Mouse (Mus musculus): Measurements from ENCODE around the gene Gldc. TPM values are rescaled to one million over a fixed set of nuclear protein-coding genes. Genes with fewer than 3 reads are reported as not detected.

Gene Gldc
- polyA plus RNA-seq, 1 experiment from 2014 or later, result 1.4 TPM

DNA sequence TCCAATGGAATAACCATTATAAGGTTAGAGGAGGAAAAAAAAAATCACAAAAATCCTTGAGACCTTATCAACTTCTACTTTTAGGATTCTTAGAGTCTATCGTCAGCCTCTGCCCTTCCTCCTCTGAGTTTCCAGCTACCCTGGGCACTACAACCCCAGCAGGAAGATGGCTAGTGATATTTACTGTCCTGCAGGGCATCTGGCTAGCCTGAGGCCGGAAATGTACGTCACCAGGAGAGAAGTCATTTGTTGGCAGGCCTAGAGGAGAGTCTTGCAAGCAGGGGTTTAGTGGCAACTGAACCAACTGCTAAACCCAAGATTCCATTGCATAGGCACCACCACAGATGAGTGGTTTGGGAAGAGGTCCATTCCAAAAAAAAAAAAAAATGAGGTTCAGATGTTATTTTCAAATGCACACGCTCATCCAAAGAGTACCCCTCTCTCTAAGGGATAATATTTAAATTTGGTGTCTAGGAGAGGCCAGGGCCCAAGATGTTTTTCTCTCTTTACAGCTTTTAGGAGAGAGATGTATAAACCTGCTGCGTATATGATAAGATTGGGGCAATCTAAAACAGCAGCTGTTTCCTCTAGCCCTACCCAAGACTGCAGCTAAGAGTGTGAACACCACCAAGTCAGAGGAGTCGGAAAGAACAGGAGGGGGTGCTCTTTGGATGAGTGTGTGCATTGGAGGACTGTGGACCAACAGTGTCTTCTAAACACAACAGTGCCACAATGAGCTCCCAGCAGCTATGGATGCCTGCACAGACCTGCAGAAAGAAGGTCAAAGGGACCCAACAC lies 70.0 kb downstream of the Gldc start:
- no peak overlapping the region for H3K9ac ChIP-seq

DNA sequence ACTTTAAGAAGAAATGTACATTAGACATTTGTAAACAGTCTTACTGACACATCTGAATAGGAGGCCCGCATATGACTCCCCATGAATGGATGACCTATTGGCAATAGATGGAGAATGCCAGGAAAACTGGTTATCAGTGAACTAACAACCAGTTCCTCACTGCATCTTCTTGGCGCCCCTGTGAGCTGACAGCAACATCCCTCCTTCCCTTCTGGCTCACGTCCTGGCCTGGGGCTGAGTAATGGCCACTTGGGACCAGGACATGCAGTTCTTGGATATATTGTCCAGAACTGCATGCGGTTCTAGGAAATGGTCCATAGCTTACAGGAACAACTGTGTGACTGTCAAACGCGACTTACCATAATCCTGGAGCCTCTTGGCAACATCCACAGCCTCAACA lies 72.6 kb downstream of the Gldc start:
- Histone ChIP-seq H3K27ac (replicated peaks) (no peak overlapping the region), H3K4me2 (no peak overlapping the region), H3K9me3 (0 out of 2 replicates have a peak, but pooled peaks cover 7% of the 10 kb centered on the region), H3K9ac (no peak overlapping the region), H3K4me3 (no peak overlapping the region), H3K27me3 (replicated peaks) (no peaks in the 10 kb centered on the region), H3K36me3 (peaks cover 30% of the 10 kb centered on the region), H3K4me1 (no peaks in the 10 kb centered on the region)
- ATAC-seq (ENCODE audit: extremely low read depth, insufficient number of reproducible peaks, low FRiP score, low TSS enrichment), result no peak
- 60% methylated on average over 6 of the region's 6 CpGs for WGBS

More for the DNA sequence above, 70.0 kb downstream of the Gldc start:
- no peaks in the 10 kb centered on the region for H3K9me3 ChIP-seq
- WGBS, result 64% methylated on average over 6 of the region's 6 CpGs
- no peak for ATAC-seq (ENCODE audit: extremely low read depth, insufficient number of reproducible peaks, low FRiP score, low TSS enrichment)
- H3K36me3 ChIP-seq, result peaks cover 4% of the 10 kb centered on the region
- no peaks in the 10 kb centered on the region for H3K4me1 ChIP-seq
- no peak overlapping the region for H3K4me2 ChIP-seq
- H3K27ac ChIP-seq (replicated peaks), result no peak overlapping the region
- H3K27me3 ChIP-seq (replicated peaks), result no peaks in the 10 kb centered on the region
- no peak overlapping the region for H3K4me3 ChIP-seq

DNA sequence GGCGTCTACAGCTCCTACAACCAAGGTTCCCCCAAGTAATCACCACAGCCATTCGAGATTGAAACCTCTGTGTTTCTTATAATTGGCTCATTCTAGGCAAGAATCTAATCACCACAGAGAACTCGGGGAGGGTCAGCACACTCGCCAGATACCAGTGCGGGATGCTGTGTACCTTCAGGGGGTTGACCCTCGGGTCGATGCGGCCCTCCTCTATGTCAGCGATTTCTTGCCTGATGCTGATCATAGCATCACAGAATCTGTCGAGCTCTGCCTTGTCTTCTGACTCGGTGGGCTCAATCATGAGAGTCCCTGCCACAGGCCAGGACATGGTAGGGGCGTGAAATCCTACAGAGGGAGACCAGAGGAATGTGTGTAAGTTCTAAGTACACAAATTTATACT lies 74.7 kb downstream of the Gldc start:
- no peak overlapping the region for H3K9ac ChIP-seq
- H3K9me3 ChIP-seq, result 0 out of 2 replicates have a peak, but pooled peaks cover 7% of the 10 kb centered on the region
- no peak overlapping the region for H3K27ac ChIP-seq (replicated peaks)
- H3K4me1 ChIP-seq, result no peaks in the 10 kb centered on the region
- H3K27me3 ChIP-seq (replicated peaks), result no peaks in the 10 kb centered on the region
- H3K4me3 ChIP-seq, result no peak overlapping the region
- no peak for ATAC-seq (ENCODE audit: extremely low read depth, insufficient number of reproducible peaks, low FRiP score, low TSS enrichment)
- H3K4me2 ChIP-seq, result no peak overlapping the region
- 89% methylated on average over 12 of the region's 12 CpGs for WGBS
- H3K36me3 ChIP-seq, result peaks cover 51% of the 10 kb centered on the region

DNA sequence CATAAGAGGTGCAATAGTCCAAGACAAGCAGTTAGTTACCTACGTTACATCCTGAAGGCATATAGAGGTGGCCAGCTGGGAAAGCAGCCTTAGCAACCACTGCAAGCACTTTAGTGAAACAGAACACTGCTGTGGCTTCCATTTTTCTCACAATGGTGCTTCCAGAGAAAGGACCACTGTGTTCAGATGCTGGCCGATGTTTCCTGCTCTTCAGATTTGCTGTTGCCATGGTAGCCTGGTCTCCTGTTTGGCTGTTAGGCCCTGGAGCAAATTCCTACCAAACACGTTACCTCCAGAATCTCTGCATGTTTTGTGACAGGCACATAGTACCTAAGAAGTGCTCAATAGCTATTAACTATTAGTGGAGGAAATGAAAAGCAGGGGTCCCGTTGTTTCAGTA lies 78.2 kb downstream of the Gldc start:
- Histone ChIP-seq H3K9me3 (0 out of 2 replicates have a peak, but pooled peaks cover 7% of the 10 kb centered on the region), H3K27me3 (replicated peaks) (no peaks in the 10 kb centered on the region), H3K4me2 (no peak overlapping the region), H3K9ac (no peak overlapping the region), H3K4me1 (no peaks in the 10 kb centered on the region), H3K36me3 (peaks cover 86% of the 10 kb centered on the region), H3K27ac (replicated peaks) (no peak overlapping the region), H3K4me3 (no peak overlapping the region)
- no peak for ATAC-seq (ENCODE audit: extremely low read depth, insufficient number of reproducible peaks, low FRiP score, low TSS enrichment)
- 88% methylated on average over 4 of the region's 4 CpGs for WGBS

DNA sequence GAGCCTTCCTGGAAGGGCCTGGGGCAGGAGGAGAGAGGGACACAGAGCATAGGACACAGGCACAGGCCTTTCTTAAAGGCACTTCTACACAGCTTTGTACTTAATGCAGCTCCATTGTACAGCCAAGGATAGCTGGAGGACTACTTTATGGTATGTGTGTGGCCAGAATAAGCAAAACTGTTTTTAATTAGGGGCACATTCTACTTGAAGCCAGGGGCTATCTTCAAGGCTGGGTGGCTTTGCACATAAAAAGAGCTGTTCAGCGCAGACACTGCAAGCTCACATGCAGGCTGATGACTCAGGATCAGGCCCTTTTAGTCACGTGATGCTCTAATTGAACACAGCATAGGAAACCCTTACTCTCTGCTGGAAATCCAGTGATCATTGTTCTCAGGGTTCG lies 79.0 kb downstream of the Gldc start:
- 83% methylated on average over 3 of the region's 3 CpGs for WGBS
- 0 out of 2 replicates have a peak, but pooled peaks cover 7% of the 10 kb centered on the region for H3K9me3 ChIP-seq
- H3K27me3 ChIP-seq (replicated peaks), result no peaks in the 10 kb centered on the region
- peaks cover 95% of the 10 kb centered on the region for H3K36me3 ChIP-seq
- no peaks in the 10 kb centered on the region for H3K4me1 ChIP-seq
- no peak overlapping the region for H3K4me3 ChIP-seq
- no peak overlapping the region for H3K27ac ChIP-seq (replicated peaks)
- ATAC-seq (ENCODE audit: extremely low read depth, insufficient number of reproducible peaks, low FRiP score, low TSS enrichment), result no peak
- H3K4me2 ChIP-seq, result no peak overlapping the region
- no peak overlapping the region for H3K9ac ChIP-seq

DNA sequence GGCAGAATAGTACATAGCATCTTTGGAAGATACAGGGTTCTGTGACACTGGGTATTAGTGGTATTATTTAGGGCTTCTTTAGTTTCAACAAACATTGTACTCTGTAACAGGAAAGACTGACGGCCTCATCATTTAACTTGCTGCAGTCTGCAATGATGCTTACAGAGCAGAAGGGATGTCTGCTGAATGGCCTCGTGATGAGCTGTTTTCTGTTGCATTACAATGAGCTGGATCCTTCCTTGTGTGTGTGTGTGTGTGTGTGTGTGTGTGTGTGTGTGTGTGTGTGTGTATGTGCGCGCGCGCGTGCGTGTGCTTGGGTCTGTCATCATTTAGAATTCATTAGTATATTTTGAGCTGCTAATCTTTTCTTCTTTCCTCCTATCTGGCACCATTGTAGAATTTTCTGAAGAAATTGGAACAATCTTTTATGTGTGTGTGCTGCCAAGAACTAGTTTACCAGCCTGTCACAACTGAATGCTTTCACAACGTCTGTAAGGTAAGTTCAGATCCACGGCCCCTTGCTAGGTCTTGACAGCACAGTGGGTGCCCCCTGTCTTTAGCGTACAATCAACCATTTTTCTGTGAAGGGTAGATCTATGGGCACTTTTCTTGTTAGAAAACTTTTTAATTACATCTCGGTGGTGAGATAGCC lies 83.5 kb downstream of the Gldc start:
- H3K9me3 ChIP-seq, result no peaks in the 10 kb centered on the region
- WGBS, result 94% methylated on average over 12 of the region's 12 CpGs
- no peak overlapping the region for H3K4me2 ChIP-seq
- no peak overlapping the region for H3K9ac ChIP-seq
- ATAC-seq (ENCODE audit: extremely low read depth, insufficient number of reproducible peaks, low FRiP score, low TSS enrichment), result no peak
- H3K27me3 ChIP-seq (replicated peaks), result no peaks in the 10 kb centered on the region
- no peak overlapping the region for H3K27ac ChIP-seq (replicated peaks)
- H3K4me1 ChIP-seq, result no peaks in the 10 kb centered on the region
- no peak overlapping the region for H3K4me3 ChIP-seq
- H3K36me3 ChIP-seq, result peaks cover 96% of the 10 kb centered on the region

DNA sequence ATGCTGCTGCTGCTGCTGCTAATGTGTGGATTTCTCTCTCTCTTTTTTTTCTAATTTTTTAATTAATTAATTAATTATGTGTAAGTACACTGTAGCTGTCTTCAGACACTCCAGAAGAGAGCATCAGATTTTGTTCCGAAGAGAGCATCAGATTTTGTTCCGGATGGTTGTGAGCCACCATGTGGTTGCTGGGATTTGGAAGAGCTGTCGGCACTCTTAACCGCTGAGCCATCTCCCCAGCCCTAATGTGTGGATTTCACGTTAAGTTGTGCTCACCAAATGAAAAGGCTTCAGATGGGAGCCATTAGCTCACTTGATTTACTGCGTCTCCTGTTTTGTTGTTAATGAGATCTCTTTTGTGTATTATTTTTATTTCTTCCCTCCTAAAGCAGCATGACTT lies 85.1 kb downstream of the Gldc start:
- Histone ChIP-seq H3K4me2 (no peak overlapping the region), H3K27me3 (replicated peaks) (no peaks in the 10 kb centered on the region), H3K9me3 (no peaks in the 10 kb centered on the region), H3K4me1 (no peaks in the 10 kb centered on the region), H3K9ac (no peak overlapping the region), H3K27ac (replicated peaks) (no peak overlapping the region), H3K36me3 (peaks cover 94% of the 10 kb centered on the region), H3K4me3 (no peak overlapping the region)
- no peak for ATAC-seq (ENCODE audit: extremely low read depth, insufficient number of reproducible peaks, low FRiP score, low TSS enrichment)
- 89% methylated on average over 6 of the region's 6 CpGs for WGBS

DNA sequence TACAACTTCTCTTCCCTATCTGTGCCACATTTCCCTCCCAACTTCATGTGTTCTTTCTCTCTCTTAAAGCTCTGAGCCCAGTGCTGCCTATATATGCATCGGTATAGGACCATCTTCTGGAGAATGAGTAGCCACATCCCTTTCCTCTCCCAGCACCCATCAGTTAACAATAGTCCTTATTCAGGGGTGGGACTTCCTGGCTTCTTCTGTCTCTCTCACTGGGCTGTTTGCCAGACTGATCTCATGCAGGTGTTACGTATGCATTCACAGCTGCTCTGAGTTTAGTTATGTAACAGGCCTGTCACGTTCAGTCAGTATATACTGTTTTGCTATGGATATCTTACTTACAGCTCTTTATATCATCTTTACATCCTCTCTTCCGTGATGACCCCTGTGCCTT lies 109.4 kb downstream of the Gldc start:
- Histone ChIP-seq H3K9ac (no peak overlapping the region), H3K4me1 (peaks cover 25% of the 10 kb centered on the region), H3K36me3 (peaks cover 22% of the 10 kb centered on the region), H3K27ac (replicated peaks) (no peak overlapping the region), H3K9me3 (no peaks in the 10 kb centered on the region), H3K4me3 (no peak overlapping the region), H3K4me2 (no peak overlapping the region), H3K27me3 (replicated peaks) (no peaks in the 10 kb centered on the region)
- ATAC-seq (ENCODE audit: extremely low read depth, insufficient number of reproducible peaks, low FRiP score, low TSS enrichment), result no peak
- 38% methylated on average over 4 of the region's 4 CpGs for WGBS

DNA sequence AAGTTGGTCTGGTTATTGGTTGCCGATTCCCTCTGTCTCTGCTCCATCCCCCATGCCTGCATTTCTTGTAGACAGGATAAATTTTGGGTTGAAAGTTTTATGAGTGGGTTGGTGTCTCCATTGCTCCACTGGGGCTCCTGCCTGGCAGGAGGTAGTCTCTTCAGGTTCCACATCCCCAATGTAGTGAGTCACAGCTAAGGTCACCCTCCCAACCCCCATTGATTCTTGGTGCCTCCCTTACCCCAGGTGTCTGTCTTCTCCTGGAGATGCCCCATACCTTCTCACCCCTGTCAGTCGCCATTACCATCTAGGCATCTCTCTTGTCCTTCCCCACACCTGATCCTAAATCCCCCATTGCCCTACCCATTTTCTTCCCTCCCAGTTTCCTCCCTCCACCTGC lies 121.0 kb downstream of the Gldc start:
- no peak overlapping the region for H3K4me3 ChIP-seq
- WGBS, result 86% methylated on average over 2 of the region's 2 CpGs
- H3K9ac ChIP-seq, result no peak overlapping the region
- no peak overlapping the region for H3K27ac ChIP-seq (replicated peaks)
- H3K36me3 ChIP-seq, result peaks cover 28% of the 10 kb centered on the region
- ATAC-seq (ENCODE audit: extremely low read depth, insufficient number of reproducible peaks, low FRiP score, low TSS enrichment), result no peak
- no peaks in the 10 kb centered on the region for H3K27me3 ChIP-seq (replicated peaks)
- H3K4me2 ChIP-seq, result no peak overlapping the region
- H3K9me3 ChIP-seq, result no peaks in the 10 kb centered on the region
- H3K4me1 ChIP-seq, result peaks cover 13% of the 10 kb centered on the region

DNA sequence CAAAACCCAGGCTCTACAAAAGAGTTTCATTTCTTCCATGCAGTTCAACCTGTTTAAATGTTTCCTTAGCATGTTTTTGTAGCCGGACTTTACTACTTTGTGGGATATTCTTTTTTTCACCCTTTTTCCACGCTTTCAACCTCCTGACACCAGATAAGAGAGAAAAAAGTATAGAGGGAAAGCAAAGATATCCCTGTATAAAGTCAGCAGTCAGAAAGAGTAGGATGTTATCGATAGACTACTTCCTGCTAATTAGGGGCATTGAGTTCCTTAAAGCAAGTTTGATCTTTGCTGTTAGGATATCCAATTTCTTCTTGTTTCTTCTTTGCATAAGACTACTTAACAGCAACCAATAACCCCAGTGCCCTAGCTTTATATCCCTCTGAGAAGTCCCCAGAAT lies 123.8 kb downstream of the Gldc start:
- no peak overlapping the region for H3K27ac ChIP-seq (replicated peaks)
- H3K4me1 ChIP-seq, result peaks cover 17% of the 10 kb centered on the region
- 58% methylated on average over 3 of the region's 3 CpGs for WGBS
- H3K9me3 ChIP-seq, result peaks cover 5% of the 10 kb centered on the region
- peaks cover 30% of the 10 kb centered on the region for H3K36me3 ChIP-seq
- no peak overlapping the region for H3K4me2 ChIP-seq
- no peak overlapping the region for H3K4me3 ChIP-seq
- no peak overlapping the region for H3K9ac ChIP-seq
- no peaks in the 10 kb centered on the region for H3K27me3 ChIP-seq (replicated peaks)
- no peak for ATAC-seq (ENCODE audit: extremely low read depth, insufficient number of reproducible peaks, low FRiP score, low TSS enrichment)

DNA sequence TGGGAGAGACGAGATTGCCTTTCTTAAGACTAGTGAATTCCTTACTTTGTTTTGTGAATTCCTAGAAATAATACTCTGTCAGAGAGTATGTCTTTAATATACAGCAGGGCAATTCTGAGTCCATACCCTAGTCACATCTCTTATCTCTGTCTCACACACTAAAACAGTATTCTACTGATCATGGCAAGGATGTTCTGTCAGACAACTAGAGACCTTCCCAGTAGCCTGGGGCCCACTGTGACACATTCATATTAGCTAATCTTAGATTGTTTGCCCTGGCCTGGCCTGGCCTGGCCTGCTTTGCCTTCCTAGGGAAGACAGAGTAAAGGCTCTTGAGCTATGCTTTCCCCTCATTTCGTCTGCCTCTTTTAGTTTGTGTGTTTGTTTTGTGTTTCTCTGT lies 124.6 kb downstream of the Gldc start:
- H3K27ac ChIP-seq (replicated peaks), result 0 out of 2 replicates have a peak overlapping the region, but pooled peaks have one; percentile 3

More for the DNA sequence above, 124.6 kb downstream of the Gldc start:
- peaks cover 6% of the 10 kb centered on the region for H3K9me3 ChIP-seq
- H3K4me3 ChIP-seq, result no peak overlapping the region
- WGBS, result 67% methylated on average over 2 of the region's 2 CpGs
- no peak overlapping the region for H3K4me2 ChIP-seq
- no peaks in the 10 kb centered on the region for H3K27me3 ChIP-seq (replicated peaks)
- peaks cover 33% of the 10 kb centered on the region for H3K36me3 ChIP-seq
- ATAC-seq (ENCODE audit: extremely low read depth, insufficient number of reproducible peaks, low FRiP score, low TSS enrichment), result no peak
- H3K4me1 ChIP-seq, result peaks cover 17% of the 10 kb centered on the region
- H3K9ac ChIP-seq, result no peak overlapping the region
